Comparison of ENCODE assay signal across 12 mouse cellular contexts in the genomic region with DNA sequence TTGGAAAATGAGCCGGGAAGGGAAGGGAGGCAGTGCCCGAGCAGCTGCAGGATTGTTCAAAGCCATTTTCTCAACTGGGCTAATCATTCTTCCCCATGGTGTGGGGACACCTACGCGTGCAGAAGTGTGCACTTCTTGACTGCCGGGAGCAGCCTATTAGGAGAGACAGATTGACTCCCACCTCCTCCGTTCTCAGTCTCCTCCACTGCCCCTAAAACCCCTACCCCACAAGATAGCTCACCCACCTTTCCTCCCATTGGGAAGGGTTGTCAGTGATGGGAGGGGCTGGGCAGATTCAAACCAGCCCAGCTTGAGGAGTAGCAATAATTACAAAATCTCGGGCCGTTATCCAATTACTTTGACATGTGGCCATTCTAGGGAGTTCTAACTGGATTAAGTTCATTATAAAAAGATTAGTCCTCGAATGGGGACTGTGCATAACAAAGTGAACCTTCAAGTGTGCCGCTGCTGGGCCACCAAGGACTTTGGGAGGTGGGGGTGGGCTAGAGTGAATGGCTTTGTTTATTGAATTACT.
A peak's percentile ranks its signal among the peaks of the same experiment; 100 is the strongest.
DNase-seq lines count a peak whose midpoint lies in the region; ATAC-seq lines count a peak whose summit lies in the region.
"Had no signal": no experiment of that assay in that cellular context is flagged by ENCODE, and none has a peak within 500 bp of the region (broad histone marks: within the 10 kb centered on the region; RNA-seq: fewer than 3 reads in every experiment).

No protein-coding gene starts in this region.

- no peak overlapping the region for H3K4me2 ChIP-seq in forebrain, embryonic 14.5 days (ENCODE audit: low read length)
- H3K4me2 ChIP-seq: embryonic facial prominence, embryonic 12.5 days; heart, embryonic 15.5 days; limb, embryonic 15.5 days had no signal

- DNase-seq in adrenal gland, postnatal 14 days = peak; percentile 10
- DNase-seq in adrenal gland, adult 2 months = no peak
- DNase-seq in adipocyte (ENCODE audit: low spot score) = peak; percentile 18
- DNase-seq in forebrain, embryonic 14.5 days (ENCODE audit: low spot score) = peak; percentile 75
- peak; percentile 5 for DNase-seq in lung, postnatal 25 days (ENCODE audit: low spot score)
- DNase-seq in frontal cortex, postnatal 36 days (ENCODE audit: low spot score in 2 of 2) = no peak
- no peak for DNase-seq in cerebellum, adult 9-11 months
- DNase-seq: kidney, adult 9 months had no signal

- H3K36me3 ChIP-seq in forebrain, embryonic 14.5 days (ENCODE audit: control insufficient read depth, insufficient read depth, low read length) = no peaks in the 10 kb centered on the region
- H3K36me3 ChIP-seq: embryonic facial prominence, embryonic 12.5 days; heart, embryonic 15.5 days; limb, embryonic 15.5 days had no signal

- peaks cover 9% of the 10 kb centered on the region for H3K4me1 ChIP-seq in forebrain, embryonic 14.5 days (ENCODE audit: control insufficient read depth, insufficient read depth, low read length)
- H3K4me1 ChIP-seq: heart, embryonic 15.5 days had no signal

- H3K4me3 ChIP-seq in forebrain, embryonic 14.5 days (ENCODE audit: low read depth, low read length) = no peak overlapping the region
- H3K4me3 ChIP-seq: embryonic facial prominence, embryonic 12.5 days; heart, embryonic 15.5 days; limb, embryonic 15.5 days had no signal

- H3K9ac ChIP-seq in forebrain, embryonic 14.5 days (ENCODE audit: low read length) = no peak overlapping the region
- H3K9ac ChIP-seq: embryonic facial prominence, embryonic 12.5 days; heart, embryonic 15.5 days; limb, embryonic 15.5 days had no signal

- H3K9me3 ChIP-seq in forebrain, embryonic 14.5 days (replicated peaks; ENCODE audit: control insufficient read depth, low read length) = no peaks in the 10 kb centered on the region
- H3K9me3 ChIP-seq: embryonic facial prominence, embryonic 12.5 days; heart, embryonic 15.5 days; limb, embryonic 15.5 days had no signal

- under 1% methylated on average over 10 of the region's 10 CpGs for WGBS in forebrain, embryonic 14.5 days

- no peak overlapping the region for H3K27ac ChIP-seq in forebrain, embryonic 14.5 days (ENCODE audit: low read depth, low read length)
- H3K27ac ChIP-seq: embryonic facial prominence, embryonic 12.5 days; heart, embryonic 15.5 days; limb, embryonic 15.5 days had no signal

- peaks cover 80% of the 10 kb centered on the region for H3K27me3 ChIP-seq in forebrain, embryonic 14.5 days (replicated peaks; ENCODE audit: control insufficient read depth, insufficient read depth, low read length)

- peak; percentile 69 for ATAC-seq in forebrain, embryonic 14.5 days
- ATAC-seq in erythroid progenitor cell, adult 5-6 weeks (replicated peaks; ENCODE audit: low FRiP score, poor library complexity, severe bottlenecking) = no peak

Comparison
In these comparisons a context has a peak if more than half of its experiments do, and no peak if none do; other contexts are left out.
1. DNase-seq: peak in adrenal gland, postnatal 14 days (single experiment), adipocyte (single experiment), forebrain, embryonic 14.5 days (single experiment) and lung, postnatal 25 days (single experiment); none in adrenal gland, adult 2 months (single experiment), frontal cortex, postnatal 36 days (0 of 2) and cerebellum, adult 9-11 months (single experiment).